Mouse (Mus musculus) inflammation-experienced regulatory T-cells, adult 16 weeks (primary cell): ENCODE data around the gene Pde10a. TPM values are rescaled to one million over a fixed set of nuclear protein-coding genes. Genes with fewer than 3 reads are reported as not detected.

Experiments
- polyA plus RNA-seq: library from polyadenylated mRNA; unstranded; fragments of 100-300 nt; shearing (Covaris generic); gene quantifications from one replicate; pipeline ENCODE4 v1.2.1, GENCODE M21; 2017

The Pde10a gene
- not detected for polyA plus RNA-seq

GRCm38 (mm10) chr17:8525225-8525721, at the start of gene Pde10a:
TSS of gene Pde10a (plus strand) at chr17:8525372.

DNA sequence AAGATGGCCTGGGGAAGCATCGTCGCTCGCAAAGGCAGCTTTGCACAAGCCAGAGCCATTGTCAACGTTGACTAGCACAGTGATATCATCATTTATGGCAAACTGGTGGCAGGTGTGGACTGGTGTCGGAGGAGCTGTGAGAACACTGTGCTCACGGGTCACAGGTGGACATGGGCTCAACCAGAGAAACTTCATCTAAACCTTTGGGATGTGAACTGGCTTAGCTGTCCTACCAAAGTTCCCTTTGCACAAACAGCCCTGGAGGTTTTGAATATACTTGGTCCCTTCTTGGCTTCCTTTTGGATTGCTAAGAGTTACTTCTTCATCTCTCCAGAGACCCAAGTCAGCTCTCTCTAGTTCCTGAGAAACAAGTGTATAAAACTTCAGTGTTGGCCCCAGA, 41.7 kb downstream of the Pde10a start, which contains the start of gene Gm17087:
Gene Gm17087 (minus strand): TSS at position 101 of the 400 bp plus-strand sequence.

GRCm38 (mm10) chr17:8988119-8988807, 463.1 kb downstream of the Pde10a start, which contains the start of gene 1700010I14Rik:
TSS of gene 1700010I14Rik (plus strand) at chr17:8988333.

Other genes with a start within 250 kb of the Pde10a start
- gene Mpc1, start 242.5 kb upstream of the Pde10a start, polyA plus RNA-seq = 176 TPM
- gene Sft2d1, start 214.3 kb upstream of the Pde10a start, polyA plus RNA-seq = 200 TPM
- gene Prr18, start 187.9 kb upstream of the Pde10a start, polyA plus RNA-seq = 0.09 TPM
- 0.82 TPM for gene T2, start 169.4 kb upstream of the Pde10a start, polyA plus RNA-seq
- not detected for gene T, start 90.9 kb upstream of the Pde10a start, polyA plus RNA-seq
- gene Gm17087, start 41.6 kb downstream of the Pde10a start, polyA plus RNA-seq = 1.3 TPM